Mouse (Mus musculus) hindbrain, embryonic 16.5 days (tissue): Measurements from ENCODE around the gene Zbtb22. TPM values are rescaled to one million over a fixed set of nuclear protein-coding genes. Genes with fewer than 3 reads are reported as not detected.

Source experiments
- ATAC-seq: fragments of 200-750 bp; cut with Nextera tagmentation; 2 replicates; pipeline ENCODE4 v1.8.0; 2017; ENCODE audit warnings: moderate TSS enrichment, moderate library complexity
- H3K27ac ChIP-seq: fragments of 300-500 bp; sonication (generic); 2 replicates; pipeline ENCODE4 v1.5.1; 2014; ENCODE audit warnings: low read depth, mild to moderate bottlenecking, control low read depth, low read length, moderate library complexity
- H3K27me3 ChIP-seq: fragments of 300-500 bp; sonication (generic); replicated peaks from 2 replicates; pipeline ENCODE4 v1.6.1; 2014; ENCODE audit warnings: low read length; ENCODE audit not compliant: control insufficient read depth, insufficient read depth
- H3K36me3 ChIP-seq: fragments of 300-500 bp; sonication (generic); 2 replicates; pipeline ENCODE4 v1.6.1; 2014; ENCODE audit warnings: mild to moderate bottlenecking, low read length, moderate library complexity, mixed read lengths; ENCODE audit not compliant: control insufficient read depth, insufficient read depth
- H3K4me1 ChIP-seq: fragments of 300-500 bp; sonication (generic); 2 replicates; pipeline ENCODE4 v1.6.1; 2014; ENCODE audit warnings: low read depth, low read length; ENCODE audit not compliant: control insufficient read depth, insufficient read depth
- H3K4me2 ChIP-seq: fragments of 300-500 bp; sonication (generic); 2 replicates; pipeline ENCODE4 v1.6.1; 2014; ENCODE audit warnings: mild to moderate bottlenecking, low read length, control low read depth, moderate library complexity
- H3K4me3 ChIP-seq: fragments of 300-500 bp; sonication (generic); 2 replicates; pipeline ENCODE4 v1.5.1; 2014; ENCODE audit warnings: mild to moderate bottlenecking, low read length, control low read depth, moderate library complexity
- H3K9ac ChIP-seq: fragments of 300-500 bp; sonication (generic); 2 replicates; pipeline ENCODE4 v1.6.1; 2014; ENCODE audit warnings: low read depth, mild to moderate bottlenecking, control low read depth, low read length, moderate library complexity
- H3K9me3 ChIP-seq: fragments of 300-500 bp; sonication (generic); 2 replicates; pipeline ENCODE4 v1.6.1; 2014; ENCODE audit warnings: mild to moderate bottlenecking, low read length, moderate library complexity; ENCODE audit not compliant: control insufficient read depth
- WGBS: fragments of 180-500 bp; shearing (Covaris S2); extraction: QIAGEN DNeasy Blood & Tissue Kit; methylation state at CpG from one replicate; pipeline ENCODE4 v1.1.7; 2014; 5-methylcytosine and 5-hydroxymethylcytosine counted together
- polyA plus RNA-seq: library from polyadenylated mRNA; unstranded; fragments of >200 nt; fragmentation: Nextera tagmentation; extraction: Ambion mirVana; gene quantifications from 2 replicates; pipeline ENCODE4 v1.2.1, GENCODE M21; 2015

Gene Zbtb22
- polyA plus RNA-seq, 1 experiment from 2014 or later = 16.2 TPM

DNA sequence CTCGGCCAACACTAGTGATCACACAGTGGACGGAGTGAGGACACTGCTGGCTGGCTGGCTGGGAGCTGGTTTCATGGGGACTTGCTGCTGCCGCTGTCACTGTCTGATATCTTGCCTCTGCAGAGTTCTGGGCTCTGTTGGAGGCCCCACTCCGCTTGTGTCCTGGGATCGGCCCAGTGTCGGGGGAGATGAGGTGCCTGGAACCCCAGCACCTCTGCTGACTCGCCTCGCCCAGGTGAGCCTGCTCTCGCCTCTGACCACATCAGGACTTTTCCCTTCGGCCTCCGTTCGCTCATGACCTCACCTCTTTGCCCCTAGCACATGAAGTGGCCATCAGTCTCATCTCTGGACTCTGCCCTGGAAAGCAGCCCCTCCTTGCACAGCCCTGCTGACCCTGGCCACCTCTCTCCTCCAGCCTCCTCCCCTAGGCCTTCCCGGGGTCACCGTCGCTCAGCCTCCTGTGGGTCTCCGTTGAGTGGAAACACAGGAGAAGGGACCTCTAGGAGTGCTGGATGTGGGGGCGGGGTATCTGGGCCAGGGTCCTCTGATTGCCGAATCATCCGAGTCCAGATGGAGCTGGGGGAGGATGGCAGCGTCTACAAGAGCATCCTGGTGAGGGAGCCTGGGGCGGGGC is 19.8 kb downstream of the Zbtb22 start:
- Histone ChIP-seq H3K9ac (no peak overlapping the region), H3K27ac (no peak overlapping the region), H3K4me3 (no peak overlapping the region), H3K36me3 (peaks cover 22% of the 10 kb centered on the region), H3K27me3 (no peaks in the 10 kb centered on the region), H3K4me2 (no peak overlapping the region), H3K9me3 (no peaks in the 10 kb centered on the region), H3K4me1 (peaks cover 17% of the 10 kb centered on the region)
- 89% methylated on average over 21 of the region's 21 CpGs for WGBS
- no peak for ATAC-seq

DNA sequence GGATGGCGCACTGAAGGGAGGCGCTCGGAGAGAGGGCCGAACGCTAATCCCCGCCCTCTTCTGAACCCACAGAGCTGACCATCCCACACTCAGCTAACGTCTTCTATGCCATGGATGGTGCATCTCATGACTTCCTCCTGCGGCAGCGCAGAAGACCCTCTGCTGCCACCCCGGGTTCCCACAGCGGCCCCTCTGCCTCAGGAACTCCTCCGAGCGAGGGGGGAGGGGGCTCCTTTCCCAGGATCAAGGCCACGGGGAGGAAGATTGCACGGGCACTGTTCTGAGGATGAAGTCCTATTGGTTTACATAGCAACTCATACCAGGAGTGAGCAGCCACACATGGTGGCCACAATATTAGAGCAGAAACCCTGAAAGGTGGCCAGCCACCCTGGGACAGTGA is 21.3 kb downstream of the Zbtb22 start:
- no peak overlapping the region for H3K4me3 ChIP-seq
- 84% methylated on average over 15 of the region's 15 CpGs for WGBS
- peaks cover 22% of the 10 kb centered on the region for H3K36me3 ChIP-seq
- H3K9me3 ChIP-seq = no peaks in the 10 kb centered on the region
- no peak overlapping the region for H3K4me2 ChIP-seq
- no peak for ATAC-seq
- no peak overlapping the region for H3K27ac ChIP-seq
- peaks cover 22% of the 10 kb centered on the region for H3K4me1 ChIP-seq
- no peak overlapping the region for H3K9ac ChIP-seq
- H3K27me3 ChIP-seq = no peaks in the 10 kb centered on the region

DNA sequence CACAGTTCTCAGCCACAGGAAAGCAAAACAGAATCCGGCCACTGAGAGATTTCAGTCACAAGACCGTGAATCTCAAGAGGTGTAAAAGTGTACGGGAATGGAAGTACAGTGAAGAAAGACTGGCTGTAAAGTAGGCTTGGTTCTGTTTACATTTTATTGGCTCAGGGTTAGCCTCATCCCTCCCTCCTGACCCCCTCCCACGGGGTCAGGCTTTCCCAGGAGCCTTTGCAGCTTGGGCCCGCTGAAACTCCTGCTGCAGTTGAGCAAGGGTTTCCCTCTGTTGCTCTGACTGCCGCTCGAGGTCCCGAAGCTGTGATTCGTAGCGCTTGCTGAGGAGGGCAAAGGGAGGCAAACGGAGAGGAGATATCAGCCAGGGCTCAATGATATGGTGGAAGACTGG is 23.1 kb downstream of the Zbtb22 start:
- Histone ChIP-seq H3K9ac (no peak overlapping the region), H3K36me3 (peaks cover 19% of the 10 kb centered on the region), H3K4me3 (no peak overlapping the region), H3K9me3 (no peaks in the 10 kb centered on the region), H3K4me1 (peaks cover 22% of the 10 kb centered on the region), H3K4me2 (no peak overlapping the region), H3K27me3 (no peaks in the 10 kb centered on the region), H3K27ac (no peak overlapping the region)
- 80% methylated on average over 11 of the region's 11 CpGs for WGBS
- no peak for ATAC-seq

DNA sequence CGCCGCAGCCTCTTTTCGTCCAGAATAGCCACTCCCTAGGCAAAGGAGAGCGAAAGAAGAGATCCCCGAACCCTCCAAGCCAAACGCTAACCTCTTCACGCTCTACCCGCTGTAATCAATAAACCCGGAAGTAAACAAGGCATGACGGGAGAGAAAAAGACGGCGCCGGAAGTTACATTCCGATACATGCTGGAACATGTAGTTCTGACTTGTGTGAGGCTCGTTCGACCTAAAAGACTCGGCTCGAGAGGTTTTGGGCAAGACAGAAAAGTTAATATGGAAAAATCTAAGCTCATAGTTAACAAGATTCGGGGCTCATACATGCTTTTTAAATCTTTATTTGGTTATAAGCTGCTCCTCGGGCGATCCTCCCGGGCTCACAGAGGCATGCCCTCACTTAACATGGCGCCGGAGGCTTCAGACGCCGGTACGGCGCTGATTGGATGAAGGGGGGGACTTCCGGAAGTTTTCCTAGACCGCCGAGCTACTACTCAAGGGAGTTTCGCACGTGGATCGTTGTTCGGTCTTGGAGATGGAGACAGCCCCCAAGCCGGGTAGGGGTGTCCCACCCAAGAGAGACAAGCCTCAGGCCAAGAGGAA is 24.6 kb downstream of the Zbtb22 start, which contains the start of the genes Pfdn6 and Wdr46:
Gene Pfdn6 (minus strand): TSS at position 138 of the 600 bp plus-strand sequence.
Gene Wdr46 (plus strand): TSS at position 455 of the 600 bp plus-strand sequence.
- peak within 1 kb of the TSS; percentile 97 for H3K4me2 ChIP-seq
- peak within 1 kb of the TSS; percentile 66; the same call in 1 of the 2 replicates for H3K27ac ChIP-seq
- peak; percentile 92 for ATAC-seq
- H3K4me3 ChIP-seq = peak within 1 kb of the TSS; percentile 86
- under 1% methylated on average over 36 of the region's 36 CpGs for WGBS
- no peaks in the 10 kb centered on the region for H3K9me3 ChIP-seq
- H3K36me3 ChIP-seq = peaks cover 15% of the 10 kb centered on the region
- H3K4me1 ChIP-seq = peaks cover 22% of the 10 kb centered on the region
- peak within 1 kb of the TSS; percentile 85 for H3K9ac ChIP-seq
- H3K27me3 ChIP-seq = no peaks in the 10 kb centered on the region

DNA sequence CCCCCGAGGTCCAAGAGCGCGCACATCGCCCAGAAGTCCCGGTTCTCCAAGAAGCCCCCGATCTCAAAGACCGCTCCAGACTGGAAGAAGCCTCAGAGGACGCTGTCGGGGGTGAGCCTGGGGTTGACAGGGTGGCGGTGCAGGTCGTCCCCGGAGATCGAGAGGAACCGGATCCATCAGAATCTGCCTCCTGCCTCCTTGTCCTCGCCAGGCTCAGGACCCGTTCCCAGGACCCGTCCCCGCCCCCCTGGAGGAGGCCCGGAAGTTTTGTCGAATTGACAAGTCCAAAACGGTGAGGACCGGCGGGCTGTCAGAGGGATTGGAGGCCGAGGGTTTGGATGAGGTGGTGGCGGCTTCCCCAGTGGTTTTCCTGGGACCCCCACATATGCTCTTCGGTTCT is 25.3 kb downstream of the Zbtb22 start:
- Histone ChIP-seq H3K9ac (peak overlapping the region; percentile 85), H3K9me3 (no peaks in the 10 kb centered on the region), H3K4me2 (peak overlapping the region; percentile 97), H3K4me3 (peak overlapping the region; percentile 86), H3K27me3 (no peaks in the 10 kb centered on the region), H3K4me1 (peaks cover 22% of the 10 kb centered on the region), H3K36me3 (peaks cover 13% of the 10 kb centered on the region), H3K27ac (no peak overlapping the region)
- WGBS = 3% methylated on average over 25 of the region's 26 CpGs
- ATAC-seq = no peak; the same call in 1 of the 2 replicates

DNA sequence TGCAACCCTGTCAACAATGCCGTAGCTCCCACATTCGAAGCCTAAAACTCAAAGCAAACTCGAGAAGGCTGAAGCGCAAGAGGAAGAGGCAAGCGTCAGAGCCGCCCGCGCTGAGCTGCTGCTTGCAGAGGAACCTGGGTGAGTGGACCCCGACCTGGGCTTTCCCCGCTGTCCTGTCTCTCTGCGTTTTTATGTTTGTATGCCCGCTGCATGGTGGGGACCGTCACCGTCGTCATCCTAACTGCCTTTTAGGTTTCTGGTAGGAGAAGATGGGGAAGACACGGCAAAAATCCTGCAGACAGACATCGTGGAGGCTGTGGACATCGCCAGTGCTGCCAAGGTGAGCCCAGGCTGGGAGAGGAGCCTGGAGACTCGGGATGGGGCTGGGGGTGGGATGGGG is 25.7 kb downstream of the Zbtb22 start:
- Histone ChIP-seq H3K36me3 (peaks cover 14% of the 10 kb centered on the region), H3K4me2 (peak overlapping the region; percentile 97), H3K4me3 (peak overlapping the region; percentile 86), H3K27ac (no peak overlapping the region), H3K9me3 (no peaks in the 10 kb centered on the region), H3K27me3 (no peaks in the 10 kb centered on the region), H3K9ac (peak overlapping the region; percentile 85), H3K4me1 (peaks cover 22% of the 10 kb centered on the region)
- 61% methylated on average over 19 of the region's 19 CpGs for WGBS
- ATAC-seq = no peak

DNA sequence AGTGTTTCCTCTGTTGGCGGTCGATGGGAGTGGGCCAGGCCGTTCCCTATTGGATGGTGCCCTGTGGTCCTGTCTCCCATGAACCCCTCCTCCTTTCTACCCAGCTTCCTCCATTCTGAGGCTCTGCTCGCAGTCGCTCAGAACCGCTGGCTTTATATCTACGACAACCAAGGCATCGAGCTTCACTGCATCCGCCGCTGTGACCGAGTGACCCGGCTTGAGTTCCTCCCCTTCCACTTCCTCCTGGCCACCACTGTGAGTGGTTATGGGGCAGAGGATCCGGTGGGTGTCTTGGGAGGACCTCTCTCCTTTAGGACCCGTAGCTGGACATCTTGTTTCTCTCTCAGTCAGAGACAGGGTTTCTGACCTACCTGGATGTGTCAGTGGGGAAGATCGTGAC is 27.8 kb downstream of the Zbtb22 start:
- H3K36me3 ChIP-seq = peaks cover 15% of the 10 kb centered on the region
- 90% methylated on average over 15 of the region's 15 CpGs for WGBS
- H3K4me1 ChIP-seq = peaks cover 22% of the 10 kb centered on the region
- ATAC-seq = no peak
- no peak overlapping the region for H3K9ac ChIP-seq
- H3K9me3 ChIP-seq = no peaks in the 10 kb centered on the region
- H3K27me3 ChIP-seq = no peaks in the 10 kb centered on the region
- no peak overlapping the region for H3K4me3 ChIP-seq
- no peak overlapping the region for H3K27ac ChIP-seq
- H3K4me2 ChIP-seq = no peak overlapping the region

DNA sequence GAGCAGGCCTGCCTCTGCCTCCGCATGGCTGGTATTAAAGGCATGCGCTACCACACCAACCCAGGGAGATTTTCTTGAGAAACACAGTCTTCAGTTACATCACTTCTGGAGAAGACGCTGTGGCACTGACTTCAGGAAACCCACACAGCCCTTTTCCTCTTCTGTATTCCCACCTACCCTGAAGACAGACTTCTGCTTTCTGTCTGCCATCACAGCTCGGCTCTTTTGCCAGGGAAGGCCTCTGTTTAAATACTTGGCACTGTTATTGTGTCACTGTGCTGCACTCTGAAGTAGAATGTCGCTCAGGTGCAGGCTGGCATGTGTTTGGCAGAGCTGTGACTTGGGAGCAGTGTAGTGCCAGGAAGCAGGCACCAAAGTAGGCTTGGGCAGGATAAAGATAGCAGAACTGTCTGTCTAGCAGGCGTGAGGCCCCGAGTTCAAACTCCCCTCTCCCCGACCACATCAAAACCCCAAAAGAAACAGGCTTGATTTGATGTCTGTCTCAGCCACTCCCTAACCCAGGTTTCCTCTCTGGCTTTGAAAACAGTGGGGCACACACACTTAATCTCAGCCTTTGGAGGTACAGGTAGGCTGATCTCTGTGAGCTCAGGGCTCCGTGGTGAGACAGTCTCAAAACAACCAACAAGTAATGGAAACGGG is 31.9 kb downstream of the Zbtb22 start:
- Histone ChIP-seq H3K27me3 (no peaks in the 10 kb centered on the region), H3K27ac (no peak overlapping the region), H3K4me1 (peaks cover 29% of the 10 kb centered on the region), H3K9ac (no peak overlapping the region), H3K9me3 (no peaks in the 10 kb centered on the region), H3K36me3 (peaks cover 15% of the 10 kb centered on the region), H3K4me2 (no peak overlapping the region), H3K4me3 (no peak overlapping the region)
- no peak for ATAC-seq
- 93% methylated on average over 10 of the region's 10 CpGs for WGBS
